ENCODE assay signal across 8 mouse cellular contexts in the genomic region with DNA sequence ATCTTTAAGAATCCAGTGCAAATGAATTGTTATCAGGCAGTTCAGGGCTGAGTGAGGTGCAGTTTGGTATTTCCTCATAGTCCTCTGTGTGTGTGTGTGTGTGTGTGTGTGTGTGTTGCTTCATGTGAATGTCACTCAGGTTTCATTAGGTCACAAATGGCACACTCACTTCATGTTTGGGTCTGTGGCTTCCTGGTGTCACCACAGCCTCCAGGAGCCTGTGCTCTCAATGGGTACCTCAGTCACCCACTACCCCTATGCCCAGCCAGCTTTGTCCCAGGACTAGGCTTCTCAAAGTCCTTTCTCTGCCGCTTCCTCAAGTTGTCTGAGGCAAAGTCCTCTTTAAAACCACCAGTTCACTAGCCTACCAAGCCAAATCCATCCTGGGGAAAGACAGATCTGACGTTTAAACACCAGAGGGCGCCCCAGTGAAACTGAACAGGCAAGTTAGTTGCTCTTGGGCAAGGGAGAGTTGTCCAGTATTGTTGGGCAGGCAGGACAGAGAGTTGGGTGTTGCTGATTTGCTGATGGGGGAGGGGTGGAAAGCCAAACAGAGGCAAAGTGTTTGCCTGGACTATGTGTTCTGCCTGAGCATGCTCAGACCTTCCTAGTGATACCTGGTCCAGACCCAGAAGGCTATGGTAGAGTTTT. TPM values are rescaled to one million over a fixed set of nuclear protein-coding genes. Genes with fewer than 3 reads are reported as not detected.
DNase-seq lines count a peak whose midpoint lies in the region; ATAC-seq lines count a peak whose summit lies in the region.

No protein-coding gene starts in this region.

- H3K4me1 ChIP-seq in midbrain, embryonic 10.5 days: peaks cover 7% of the 10 kb centered on the region; the same call in 1 of the 2 replicates
- no peaks in the 10 kb centered on the region for H3K4me1 ChIP-seq in midbrain, embryonic 16.5 days (ENCODE audit: control insufficient read depth, insufficient read depth, low read length)
- 0 out of 2 replicates have a peak, but pooled peaks cover 3% of the 10 kb centered on the region for H3K4me1 ChIP-seq in heart, embryonic 12.5 days (replicated peaks)
- peaks cover 22% of the 10 kb centered on the region for H3K4me1 ChIP-seq in liver, embryonic 12.5 days
- H3K4me1 ChIP-seq in neural tube, embryonic 12.5 days: no peaks in the 10 kb centered on the region; the same call in 1 of the 2 replicates
- H3K4me1 ChIP-seq in stomach, embryonic 16.5 days (ENCODE audit: control insufficient read depth, insufficient read depth, low read length): no peaks in the 10 kb centered on the region

- ATAC-seq in midbrain, embryonic 16.5 days: no peak
- ATAC-seq in heart, embryonic 12.5 days (ENCODE audit: insufficient number of reproducible peaks, low FRiP score): peak; percentile 26; the same call in 1 of the 2 replicates
- ATAC-seq in liver, embryonic 12.5 days: peak; percentile 63
- peak; percentile 48; the same call in 1 of the 2 replicates for ATAC-seq in neural tube, embryonic 12.5 days (ENCODE audit: low FRiP score, low read depth)
- peak; percentile 59; the same call in 1 of the 2 replicates for ATAC-seq in stomach, embryonic 16.5 days (ENCODE audit: insufficient read depth, low FRiP score)

- no peak overlapping the region for H3K4me3 ChIP-seq in midbrain, embryonic 10.5 days
- no peak overlapping the region for H3K4me3 ChIP-seq in midbrain, embryonic 16.5 days (ENCODE audit: low read depth, low read length)
- no peak overlapping the region for H3K4me3 ChIP-seq in heart, embryonic 12.5 days
- H3K4me3 ChIP-seq in liver, embryonic 12.5 days: no peak overlapping the region
- no peak overlapping the region for H3K4me3 ChIP-seq in neural tube, embryonic 12.5 days
- no peak overlapping the region for H3K4me3 ChIP-seq in stomach, embryonic 16.5 days (replicated peaks; ENCODE audit: low read length)

- no peak overlapping the region for H3K4me2 ChIP-seq in midbrain, embryonic 16.5 days (ENCODE audit: low read length)
- H3K4me2 ChIP-seq in heart, embryonic 12.5 days: no peak overlapping the region
- H3K4me2 ChIP-seq in liver, embryonic 12.5 days: no peak overlapping the region
- H3K4me2 ChIP-seq in neural tube, embryonic 12.5 days (replicated peaks): no peak overlapping the region
- H3K4me2 ChIP-seq in stomach, embryonic 16.5 days (ENCODE audit: low read depth, low read length): no peak overlapping the region

- DNase-seq in midbrain, embryonic 10.5 days (ENCODE audit: low spot score): peak; percentile 76
- peak; percentile 68 for DNase-seq in embryo, embryonic 11.5 days (ENCODE audit: low read depth, low spot score)
- DNase-seq in kidney, postnatal 14 days: peak; percentile 87

- H3K36me3 ChIP-seq in midbrain, embryonic 10.5 days: no peaks in the 10 kb centered on the region
- H3K36me3 ChIP-seq in midbrain, embryonic 16.5 days (ENCODE audit: control insufficient read depth, insufficient read depth, low read length): no peaks in the 10 kb centered on the region
- peaks cover 8% of the 10 kb centered on the region; the same call in 1 of the 2 replicates for H3K36me3 ChIP-seq in heart, embryonic 12.5 days
- H3K36me3 ChIP-seq in liver, embryonic 12.5 days: no peaks in the 10 kb centered on the region
- H3K36me3 ChIP-seq in neural tube, embryonic 12.5 days: no peaks in the 10 kb centered on the region
- no peaks in the 10 kb centered on the region for H3K36me3 ChIP-seq in stomach, embryonic 16.5 days (ENCODE audit: control insufficient read depth, insufficient read depth, low read length)

- H3K27me3 ChIP-seq in midbrain, embryonic 10.5 days (ENCODE audit: low read depth, poor library complexity, severe bottlenecking): no peaks in the 10 kb centered on the region
- no peaks in the 10 kb centered on the region for H3K27me3 ChIP-seq in midbrain, embryonic 16.5 days (ENCODE audit: control insufficient read depth, insufficient read depth, low read depth, low read length)
- no peaks in the 10 kb centered on the region for H3K27me3 ChIP-seq in heart, embryonic 12.5 days (replicated peaks)
- no peaks in the 10 kb centered on the region for H3K27me3 ChIP-seq in liver, embryonic 12.5 days (replicated peaks)
- no peaks in the 10 kb centered on the region for H3K27me3 ChIP-seq in neural tube, embryonic 12.5 days (replicated peaks)
- H3K27me3 ChIP-seq in stomach, embryonic 16.5 days (ENCODE audit: control insufficient read depth, insufficient read depth, low read length): no peaks in the 10 kb centered on the region

- H3K9ac ChIP-seq in midbrain, embryonic 16.5 days (ENCODE audit: low read depth, low read length): no peak overlapping the region
- H3K9ac ChIP-seq in heart, embryonic 12.5 days: no peak overlapping the region
- H3K9ac ChIP-seq in liver, embryonic 12.5 days: no peak overlapping the region
- no peak overlapping the region for H3K9ac ChIP-seq in neural tube, embryonic 12.5 days
- H3K9ac ChIP-seq in stomach, embryonic 16.5 days (ENCODE audit: low read length): no peak overlapping the region

- no peak overlapping the region for H3K27ac ChIP-seq in midbrain, embryonic 10.5 days (replicated peaks)
- no peak overlapping the region for H3K27ac ChIP-seq in midbrain, embryonic 16.5 days (ENCODE audit: low read length)
- H3K27ac ChIP-seq in heart, embryonic 12.5 days (ENCODE audit: poor library complexity, severe bottlenecking): no peak overlapping the region
- H3K27ac ChIP-seq in liver, embryonic 12.5 days: no peak overlapping the region
- no peak overlapping the region for H3K27ac ChIP-seq in neural tube, embryonic 12.5 days
- no peak overlapping the region for H3K27ac ChIP-seq in stomach, embryonic 16.5 days (ENCODE audit: low read length)

- WGBS in midbrain, embryonic 10.5 days: 5% methylated on average over 3 of the region's 3 CpGs
- WGBS in midbrain, embryonic 16.5 days: 11% methylated on average over 3 of the region's 3 CpGs
- WGBS in heart, embryonic 12.5 days: 8% methylated on average over 3 of the region's 3 CpGs
- 8% methylated on average over 3 of the region's 3 CpGs for WGBS in liver, embryonic 12.5 days (ENCODE audit: insufficient replicate concordance)
- WGBS in neural tube, embryonic 12.5 days: 11% methylated on average over 3 of the region's 3 CpGs
- 6% methylated on average over 3 of the region's 3 CpGs for WGBS in stomach, embryonic 16.5 days

- no peaks in the 10 kb centered on the region for H3K9me3 ChIP-seq in midbrain, embryonic 10.5 days (replicated peaks)
- no peaks in the 10 kb centered on the region for H3K9me3 ChIP-seq in midbrain, embryonic 16.5 days (replicated peaks; ENCODE audit: control insufficient read depth, low read length, poor library complexity, severe bottlenecking)
- no peaks in the 10 kb centered on the region for H3K9me3 ChIP-seq in heart, embryonic 12.5 days (replicated peaks)
- no peaks in the 10 kb centered on the region for H3K9me3 ChIP-seq in liver, embryonic 12.5 days (replicated peaks)
- H3K9me3 ChIP-seq in neural tube, embryonic 12.5 days: no peaks in the 10 kb centered on the region
- H3K9me3 ChIP-seq in stomach, embryonic 16.5 days (replicated peaks; ENCODE audit: control insufficient read depth, low read length): no peaks in the 10 kb centered on the region

RNA-seq across cellular contexts. Expression of gene Gm10309, which starts 20.8 kb away (rescaled TPM):
- polyA plus RNA-seq in midbrain, embryonic 10.5 days (2016; fragmentation: Nextera tagmentation; extraction: Ambion mirVana): 0.19 TPM in 1 of 2 replicates, not detected in the other
- polyA plus RNA-seq in midbrain, embryonic 16.5 days (2015; fragmentation: Nextera tagmentation; extraction: Ambion mirVana): 0.44 and 0.63 TPM in 2 replicates
- 0.38 and 0.40 TPM in 2 replicates for polyA plus RNA-seq in heart, embryonic 12.5 days (2016; fragmentation: Nextera tagmentation; extraction: Ambion mirVana)
- polyA plus RNA-seq in liver, embryonic 12.5 days (2016; fragmentation: Nextera tagmentation; extraction: Ambion mirVana): 0.07 and 0.11 TPM in 2 replicates
- polyA plus RNA-seq in neural tube, embryonic 12.5 days (2016; fragmentation: Nextera tagmentation; extraction: Ambion mirVana): 0.26 and 0.82 TPM in 2 replicates
- 0.19 and 0.34 TPM in 2 replicates for polyA plus RNA-seq in stomach, embryonic 16.5 days (2015; fragmentation: Nextera tagmentation; extraction: Ambion mirVana)
